Mouse (Mus musculus): ENCODE data around the gene Plek2. TPM values are rescaled to one million over a fixed set of nuclear protein-coding genes. Genes with fewer than 3 reads are reported as not detected.

Gene Plek2
- polyA plus RNA-seq, 1 experiment from 2014 or later: 6.4 TPM

DNA sequence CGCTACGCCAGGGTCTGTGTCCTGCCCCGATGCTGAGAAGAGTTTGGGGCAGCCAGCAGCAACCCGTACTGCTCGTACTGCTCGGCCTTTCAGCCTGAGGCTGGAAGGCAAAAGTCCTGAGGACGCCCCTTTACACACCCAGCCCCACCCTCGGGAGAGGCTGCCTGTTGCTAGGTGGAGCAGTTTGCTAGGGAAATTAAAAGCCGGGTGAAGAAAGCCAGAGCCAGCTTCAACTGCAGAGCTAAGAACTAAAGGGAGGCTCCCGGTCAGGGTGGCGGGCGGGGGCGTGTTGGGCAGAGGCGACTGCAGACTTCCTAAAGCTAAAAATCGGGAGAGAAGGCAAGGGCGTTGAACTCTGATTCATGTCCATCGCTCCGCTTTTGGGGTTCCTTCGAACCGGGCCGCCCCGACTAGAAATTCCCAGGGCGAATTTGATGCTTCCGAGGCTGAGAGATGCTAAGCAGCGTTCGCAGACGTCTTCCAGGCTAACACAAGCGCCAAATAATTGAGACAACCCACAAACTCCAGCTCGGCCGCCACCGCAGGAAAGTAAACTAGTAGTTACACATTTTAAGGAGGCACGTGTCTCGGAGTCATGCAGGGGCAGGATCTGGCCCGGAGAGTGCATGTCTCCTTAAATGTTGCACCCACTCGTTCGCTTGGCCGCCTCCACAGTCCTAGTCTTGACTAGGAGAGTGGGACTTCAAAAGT lies 5.1 kb upstream of the Plek2 start:
- WGBS: 2% methylated on average over 37 of the region's 37 CpGs
- Histone ChIP-seq H3K27me3 (ENCODE audit: insufficient read depth, low read length) (peaks cover 41% of the 10 kb centered on the region), H3K9ac (peak overlapping the region; percentile 42), H3K36me3 (ENCODE audit: insufficient read depth) (no peaks in the 10 kb centered on the region), H3K27ac (ENCODE audit: low read depth) (0 out of 2 replicates have a peak overlapping the region, but pooled peaks have one; percentile 30), H3K4me3 (ENCODE audit: low read depth, low read length) (peak overlapping the region; percentile 40), H3K4me1 (ENCODE audit: insufficient read depth) (peaks cover 4% of the 10 kb centered on the region; the same call in 1 of the 2 replicates), H3K4me2 (peak overlapping the region; percentile 77), H3K9me3 (ENCODE audit: low read depth, low read length) (no peaks in the 10 kb centered on the region)
- ATAC-seq (ENCODE audit: insufficient read depth): peak; percentile 47; the same call in 1 of the 2 replicates
- DNase-seq: peak; percentile 47
- TF ChIP-seq CTCF (IDR thresholded peaks at IDR 0.05; ENCODE audit: low read depth): no peak

- ATAC-seq (ENCODE audit: insufficient read depth): peak; percentile 63
- 9% methylated on average over 16 of the region's 16 CpGs for WGBS
- Histone ChIP-seq H3K27ac (ENCODE audit: low read depth) (0 out of 2 replicates have a peak overlapping the region, but pooled peaks have one; percentile 30), H3K9me3 (ENCODE audit: low read depth, low read length) (no peaks in the 10 kb centered on the region), H3K4me1 (ENCODE audit: insufficient read depth) (peaks cover 4% of the 10 kb centered on the region; the same call in 1 of the 2 replicates), H3K36me3 (ENCODE audit: insufficient read depth) (no peaks in the 10 kb centered on the region), H3K27me3 (ENCODE audit: insufficient read depth, low read length) (peaks cover 43% of the 10 kb centered on the region), H3K4me2 (peak overlapping the region; percentile 77), H3K4me3 (ENCODE audit: low read depth, low read length) (peak overlapping the region; percentile 40), H3K9ac (peak overlapping the region; percentile 42; the same call in 1 of the 2 replicates)
- TF ChIP-seq CTCF (IDR thresholded peaks at IDR 0.05; ENCODE audit: low read depth): no peak
- DNase-seq: no peak
Observed at GRCm38 (mm10) chr12:78910684-78911461, 4.1 kb upstream of the Plek2 start.

DNA sequence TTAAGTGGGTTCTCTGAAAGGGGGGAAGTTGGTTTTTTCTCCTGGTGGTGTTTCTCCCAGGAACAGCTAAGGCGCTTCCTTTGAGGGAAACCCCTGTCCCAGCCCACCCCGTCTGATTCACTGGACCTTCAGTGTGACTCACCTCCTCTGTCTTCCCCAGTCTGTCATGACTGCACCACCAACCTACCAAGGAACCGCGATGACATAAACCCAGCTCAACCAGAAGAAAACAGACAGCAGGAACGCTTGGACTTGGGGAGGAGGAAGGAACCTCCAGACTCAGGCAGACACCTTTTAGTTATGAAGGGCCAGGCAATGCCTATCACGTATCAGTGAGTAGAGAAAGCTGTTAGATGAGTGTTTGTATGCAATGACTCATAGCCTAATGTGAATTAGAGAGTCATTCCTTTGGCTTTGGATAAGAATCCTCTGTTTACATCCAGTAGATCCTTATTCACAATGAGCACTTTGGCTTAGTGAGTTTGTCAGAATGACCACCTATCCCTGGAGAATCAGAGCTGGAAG lies 1.4 kb upstream of the Plek2 start:
- DNase-seq (no peak), ATAC-seq (ENCODE audit: insufficient read depth) (no peak)
- peaks cover 43% of the 10 kb centered on the region for H3K27me3 ChIP-seq (ENCODE audit: insufficient read depth, low read length)
- no peaks in the 10 kb centered on the region for H3K36me3 ChIP-seq (ENCODE audit: insufficient read depth)
- H3K9ac ChIP-seq: no peak overlapping the region
- H3K9me3 ChIP-seq (ENCODE audit: low read depth, low read length): no peaks in the 10 kb centered on the region
- H3K27ac ChIP-seq (ENCODE audit: low read depth): no peak overlapping the region
- H3K4me2 ChIP-seq: no peak overlapping the region
- H3K4me3 ChIP-seq (ENCODE audit: low read depth, low read length): no peak overlapping the region
- no peak for TF ChIP-seq CTCF (IDR thresholded peaks at IDR 0.05; ENCODE audit: low read depth)
- peaks cover 4% of the 10 kb centered on the region; the same call in 1 of the 2 replicates for H3K4me1 ChIP-seq (ENCODE audit: insufficient read depth)
- WGBS: 51% methylated on average over 6 of the region's 6 CpGs

GRCm38 (mm10) chr12:78904499-78904898 lies 2.3 kb downstream of the Plek2 start:
- H3K4me2 ChIP-seq: no peak overlapping the region
- 71% methylated on average over 7 of the region's 7 CpGs for WGBS
- peaks cover 13% of the 10 kb centered on the region; the same call in 1 of the 2 replicates for H3K27me3 ChIP-seq (ENCODE audit: insufficient read depth, low read length)
- no peak overlapping the region for H3K9ac ChIP-seq
- H3K4me1 ChIP-seq (ENCODE audit: insufficient read depth): no peaks in the 10 kb centered on the region; the same call in 1 of the 2 replicates
- no peaks in the 10 kb centered on the region for H3K36me3 ChIP-seq (ENCODE audit: insufficient read depth)
- H3K27ac ChIP-seq (ENCODE audit: low read depth): no peak overlapping the region
- DNase-seq: no peak
- TF ChIP-seq CTCF (IDR thresholded peaks at IDR 0.05; ENCODE audit: low read depth): no peak
- no peak for ATAC-seq (ENCODE audit: insufficient read depth)
- no peak overlapping the region for H3K4me3 ChIP-seq (ENCODE audit: low read depth, low read length)
- H3K9me3 ChIP-seq (ENCODE audit: low read depth, low read length): no peaks in the 10 kb centered on the region

GRCm38 (mm10) chr12:78903313-78903712 lies 3.5 kb downstream of the Plek2 start:
- WGBS: 73% methylated on average over 4 of the region's 4 CpGs
- Histone ChIP-seq H3K27me3 (ENCODE audit: insufficient read depth, low read length) (peaks cover 12% of the 10 kb centered on the region; the same call in 1 of the 2 replicates), H3K27ac (ENCODE audit: low read depth) (no peak overlapping the region), H3K4me3 (ENCODE audit: low read depth, low read length) (no peak overlapping the region), H3K9me3 (ENCODE audit: low read depth, low read length) (no peaks in the 10 kb centered on the region), H3K36me3 (ENCODE audit: insufficient read depth) (no peaks in the 10 kb centered on the region), H3K4me1 (ENCODE audit: insufficient read depth) (no peaks in the 10 kb centered on the region; the same call in 1 of the 2 replicates), H3K9ac (no peak overlapping the region), H3K4me2 (no peak overlapping the region)
- ATAC-seq (ENCODE audit: insufficient read depth) (no peak), DNase-seq (no peak)
- no peak for TF ChIP-seq CTCF (IDR thresholded peaks at IDR 0.05; ENCODE audit: low read depth)

DNA sequence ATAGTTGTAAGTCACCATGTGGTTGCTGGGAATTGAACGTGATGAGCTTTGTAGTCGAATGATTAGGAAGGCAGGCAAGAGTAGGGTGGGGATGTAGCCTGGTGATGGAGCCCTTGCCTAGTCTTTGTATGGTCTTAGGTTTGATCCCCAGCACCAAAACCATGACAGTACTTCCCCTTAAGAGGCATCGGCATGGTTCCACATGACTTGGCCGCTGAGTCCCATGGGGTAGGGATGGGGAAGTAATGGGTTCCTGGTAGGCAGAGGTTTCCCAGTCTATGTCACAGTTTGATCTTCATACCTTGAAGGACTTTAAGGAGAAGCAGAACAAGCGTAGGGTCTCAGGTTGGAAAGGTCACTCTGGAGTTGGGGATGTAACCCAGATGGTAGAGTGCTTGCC lies 5.3 kb downstream of the Plek2 start:
- ATAC-seq (ENCODE audit: insufficient read depth) (no peak), DNase-seq (no peak)
- Histone ChIP-seq H3K27me3 (ENCODE audit: insufficient read depth, low read length) (no peaks in the 10 kb centered on the region), H3K27ac (ENCODE audit: low read depth) (no peak overlapping the region), H3K9ac (no peak overlapping the region), H3K36me3 (ENCODE audit: insufficient read depth) (no peaks in the 10 kb centered on the region), H3K4me1 (ENCODE audit: insufficient read depth) (no peaks in the 10 kb centered on the region), H3K4me3 (ENCODE audit: low read depth, low read length) (no peak overlapping the region), H3K4me2 (no peak overlapping the region), H3K9me3 (ENCODE audit: low read depth, low read length) (no peaks in the 10 kb centered on the region)
- WGBS: 80% methylated on average over 5 of the region's 5 CpGs
- TF ChIP-seq CTCF (IDR thresholded peaks at IDR 0.05; ENCODE audit: low read depth): no peak

DNA sequence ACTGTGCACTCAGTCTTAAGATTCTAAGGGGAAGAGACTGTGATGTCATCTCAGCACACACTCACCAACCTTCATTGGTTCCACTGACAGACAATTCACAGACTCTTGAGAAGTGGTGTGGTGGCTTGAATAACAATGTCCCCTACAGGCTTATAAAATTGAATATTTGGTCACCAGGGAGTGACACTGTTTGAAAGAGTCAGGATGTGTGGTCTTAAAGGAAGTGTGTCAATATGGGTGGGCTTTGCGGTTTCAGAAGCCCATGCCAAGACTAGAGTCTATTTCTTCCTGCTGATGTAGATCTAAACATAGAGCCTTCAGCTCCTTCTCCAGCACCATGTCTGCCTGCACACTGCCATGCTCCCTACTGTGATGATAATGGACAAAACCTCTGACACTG lies 8.9 kb downstream of the Plek2 start:
- Histone ChIP-seq H3K9me3 (ENCODE audit: low read depth, low read length) (no peaks in the 10 kb centered on the region), H3K4me1 (ENCODE audit: insufficient read depth) (no peaks in the 10 kb centered on the region), H3K4me2 (no peak overlapping the region), H3K9ac (no peak overlapping the region), H3K27me3 (ENCODE audit: insufficient read depth, low read length) (no peaks in the 10 kb centered on the region), H3K36me3 (ENCODE audit: insufficient read depth) (no peaks in the 10 kb centered on the region), H3K27ac (ENCODE audit: low read depth) (no peak overlapping the region), H3K4me3 (ENCODE audit: low read depth, low read length) (no peak overlapping the region)
- DNase-seq (no peak), ATAC-seq (ENCODE audit: insufficient read depth) (no peak)
- WGBS: 76% methylated on average over 1 of the region's 1 CpGs
- no peak for TF ChIP-seq CTCF (IDR thresholded peaks at IDR 0.05; ENCODE audit: low read depth)
